Mouse (Mus musculus): Measurements from ENCODE around the gene Cct6b. TPM values are rescaled to one million over a fixed set of nuclear protein-coding genes. Genes with fewer than 3 reads are reported as not detected.
A peak's percentile ranks its signal among the peaks of the same experiment; 100 is the strongest.

The Cct6b gene
- total RNA-seq (2021), result 1 to 10 TPM in 1 of 2 experiments, under 1 TPM in 1; 0.53 to 1.0 TPM
- long read RNA-seq, experiment 1, result 0 reads
- long read RNA-seq, experiment 2, result 0 reads

DNA sequence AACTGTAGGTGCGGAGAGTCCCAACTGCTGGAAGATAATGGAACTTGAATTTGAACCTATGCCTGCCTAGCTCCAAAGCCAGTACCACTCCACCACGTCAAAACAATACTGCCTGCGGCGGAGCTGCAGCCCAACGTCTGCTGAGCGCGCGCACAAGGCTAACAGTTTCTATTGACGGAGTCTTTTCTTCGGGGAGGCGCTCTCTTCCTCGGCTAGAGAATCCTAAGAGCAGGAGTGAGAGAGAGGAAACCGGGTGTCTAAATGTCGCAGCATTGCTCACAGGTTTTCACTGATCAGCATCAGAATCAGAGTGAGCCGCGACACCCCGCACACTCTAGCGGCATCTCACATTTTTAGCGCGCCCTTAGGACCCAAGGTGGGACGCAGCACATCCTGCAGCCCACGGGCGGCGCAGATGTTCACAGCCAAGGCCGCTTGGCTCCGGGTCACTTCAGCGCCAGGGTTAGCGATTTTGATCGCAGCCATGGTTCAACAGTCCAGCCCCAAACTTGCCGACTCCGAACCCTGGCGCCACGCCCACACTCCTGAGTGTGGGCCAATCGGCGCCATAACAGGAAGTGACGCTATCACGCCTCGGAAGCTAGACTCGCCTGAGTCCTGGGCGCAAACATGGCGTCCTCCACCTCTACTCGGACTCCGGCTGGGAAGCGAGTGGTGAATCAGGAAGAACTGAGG is at the start of gene Cct6b, which contains the start of gene Zfp830:
Gene Cct6b (minus strand): TSS at position 580 of the 696 bp plus-strand sequence.
Gene Zfp830 (plus strand): TSS at position 604 of the 696 bp plus-strand sequence.
- DNase-seq (ENCODE audit: low spot score in 2 of 2), result peak; percentile 81 to 88

DNA sequence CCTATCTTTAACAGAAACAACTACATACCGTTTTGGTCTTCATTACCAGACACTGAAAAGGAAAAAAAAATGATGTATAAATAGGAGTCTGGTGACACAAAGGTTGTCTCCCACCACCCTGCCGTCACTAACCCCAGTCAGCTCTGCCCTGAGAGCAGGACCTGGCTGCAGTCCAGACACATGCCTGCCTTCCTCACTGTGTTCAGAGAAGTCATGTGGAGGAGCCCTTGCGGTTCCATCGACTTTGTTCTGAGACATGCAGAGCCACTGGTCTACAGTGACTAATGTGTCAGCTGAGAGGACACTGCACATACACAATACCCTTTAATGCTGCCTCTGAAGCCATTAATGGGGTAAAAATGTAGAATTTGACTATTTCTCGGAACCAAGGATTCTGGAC is 44.4 kb upstream of the Cct6b start:
- DNase-seq (ENCODE audit: low spot score in 2 of 2), result no peak

GRCm38 (mm10) chr11:82807370-82807769 is 43.2 kb upstream of the Cct6b start:
- no peak for DNase-seq (ENCODE audit: low spot score in 2 of 2)

- DNase-seq (ENCODE audit: low spot score in 2 of 2), result no peak
Observed at GRCm38 (mm10) chr11:82806656-82807055, 42.5 kb upstream of the Cct6b start.

DNA sequence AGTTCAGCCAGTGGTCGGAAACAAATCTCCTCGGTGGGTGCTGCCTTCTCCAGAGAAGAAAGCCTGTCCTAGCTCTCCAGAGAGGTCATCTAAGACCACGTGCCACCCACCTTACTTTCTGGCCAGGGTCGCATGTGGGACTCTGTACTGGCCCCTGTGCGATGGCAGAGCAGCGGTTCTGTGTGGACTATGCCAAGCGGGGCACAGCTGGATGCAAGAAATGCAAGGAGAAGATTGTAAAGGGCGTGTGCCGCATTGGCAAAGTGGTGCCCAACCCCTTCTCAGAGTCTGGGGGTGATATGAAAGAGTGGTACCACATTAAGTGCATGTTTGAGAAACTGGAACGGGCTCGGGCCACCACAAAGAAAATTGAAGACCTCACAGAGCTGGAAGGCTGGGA is 19.3 kb upstream of the Cct6b start:
- DNase-seq (ENCODE audit: low spot score in 2 of 2), result no peak

DNA sequence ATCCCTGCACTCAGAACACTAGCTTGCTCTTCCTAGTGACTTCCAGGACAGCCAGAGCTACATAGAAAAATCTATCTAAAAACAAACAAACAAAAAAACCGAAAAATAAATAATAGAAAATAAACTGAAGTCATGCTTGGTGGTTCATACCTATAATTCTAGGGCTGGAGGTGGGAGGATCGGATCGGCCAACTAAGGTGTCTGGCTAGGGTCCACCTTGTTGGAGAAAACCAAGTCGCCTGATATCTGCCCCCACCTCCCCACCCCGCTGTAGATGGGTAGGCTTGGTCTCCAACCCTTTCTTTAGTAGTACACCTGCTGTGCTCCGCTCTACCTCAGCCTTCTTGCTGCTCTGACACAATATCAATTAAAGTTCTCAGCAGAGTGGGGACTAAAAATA is 18.1 kb upstream of the Cct6b start:
- DNase-seq (ENCODE audit: low spot score in 2 of 2), result no peak

- peak; percentile 82 to 85 for DNase-seq (ENCODE audit: low spot score in 2 of 2)
Observed at GRCm38 (mm10) chr11:82780983-82781903, 17.1 kb upstream of the Cct6b start, which contains the start of gene Lig3. Gene Lig3 (plus strand): TSS chr11:82781108.

- no peak for DNase-seq (ENCODE audit: low spot score in 2 of 2)
Observed at GRCm38 (mm10) chr11:82780134-82780533, 16.0 kb upstream of the Cct6b start.

GRCm38 (mm10) chr11:82764438-82764924 is 360 bp upstream of the Cct6b start:
- DNase-seq (ENCODE audit: low spot score in 2 of 2), result no peak

- DNase-seq (ENCODE audit: low spot score in 2 of 2), result no peak
Observed at GRCm38 (mm10) chr11:82763261-82763660, 860 bp downstream of the Cct6b start.

DNA sequence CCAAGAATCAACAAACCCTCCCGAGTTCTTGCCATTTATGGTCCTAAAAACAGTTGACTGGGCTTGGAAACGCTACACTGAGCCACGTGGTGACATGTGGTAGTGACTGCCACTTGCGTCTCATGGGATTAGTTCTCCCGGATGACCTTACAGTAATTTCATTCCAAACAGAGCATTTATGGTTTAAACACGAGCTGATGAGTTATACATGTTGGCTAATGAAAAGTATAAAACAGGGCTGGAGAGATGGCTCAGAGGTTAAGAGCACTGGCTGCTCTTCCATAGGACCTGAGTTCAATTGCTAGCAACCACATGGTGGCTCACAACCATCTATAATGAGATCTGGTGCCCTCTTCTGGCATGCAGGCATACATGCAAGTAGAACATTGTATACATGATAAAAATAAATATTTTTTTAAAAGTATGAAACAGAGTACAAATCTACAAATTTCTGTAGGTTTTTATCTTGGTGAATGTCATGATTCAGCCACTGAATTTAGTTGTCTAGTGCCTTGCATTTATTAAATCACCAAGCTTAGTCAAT is 1.8 kb downstream of the Cct6b start:
- no peak for DNase-seq (ENCODE audit: low spot score in 2 of 2)

GRCm38 (mm10) chr11:82755919-82756318 is 8.2 kb downstream of the Cct6b start:
- no peak for DNase-seq (ENCODE audit: low spot score in 2 of 2)

GRCm38 (mm10) chr11:82752349-82753115 is 11.6 kb downstream of the Cct6b start:
- DNase-seq (ENCODE audit: low spot score in 2 of 2), result no peak

- no peak for DNase-seq (ENCODE audit: low spot score in 2 of 2)
Observed at GRCm38 (mm10) chr11:82746857-82747366, 17.2 kb downstream of the Cct6b start.

- no peak for DNase-seq (ENCODE audit: low spot score in 2 of 2)
Observed at GRCm38 (mm10) chr11:82746138-82746537, 18.0 kb downstream of the Cct6b start.

DNA sequence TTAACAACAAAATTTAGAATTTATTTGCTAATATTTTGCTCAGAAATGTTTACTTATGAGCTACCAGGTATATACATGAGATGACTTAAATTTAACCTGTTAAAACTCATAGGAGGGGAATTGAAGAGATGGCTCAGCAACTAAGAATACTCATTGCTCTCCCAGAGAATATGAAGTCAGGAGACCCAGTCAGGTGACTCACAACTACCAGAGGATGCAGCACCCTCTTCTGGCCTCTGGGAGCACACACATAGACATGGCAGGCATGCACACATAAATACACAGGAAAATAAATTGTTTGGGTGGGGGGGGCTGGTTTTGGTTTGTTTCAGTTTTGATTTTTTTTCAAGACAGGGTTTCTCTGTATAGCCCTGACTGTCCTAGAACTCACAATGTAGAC is 25.1 kb downstream of the Cct6b start:
- DNase-seq (ENCODE audit: low spot score in 2 of 2), result no peak

DNA sequence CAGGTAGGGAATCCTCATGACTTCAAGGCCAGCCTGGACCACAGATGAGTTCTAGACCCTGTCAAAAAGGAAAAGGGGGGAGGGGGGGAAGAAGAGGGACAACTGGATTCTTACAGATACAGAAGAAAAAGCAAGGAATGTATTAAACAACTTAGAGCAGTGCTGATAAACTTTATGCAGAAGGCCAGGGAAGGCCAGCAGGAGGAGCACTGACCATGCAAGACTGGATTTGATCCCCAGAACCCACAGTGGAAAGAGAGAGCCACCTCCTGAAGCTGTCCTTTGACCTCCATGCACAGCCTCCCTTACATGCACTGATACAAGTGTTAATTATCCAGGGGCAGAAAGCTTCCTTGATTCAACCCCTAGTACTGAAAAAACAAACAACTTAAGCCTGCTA is 29.9 kb downstream of the Cct6b start:
- DNase-seq (ENCODE audit: low spot score in 2 of 2), result no peak

- DNase-seq (ENCODE audit: low spot score in 2 of 2), result no peak
Observed at GRCm38 (mm10) chr11:82726862-82727261, 37.3 kb downstream of the Cct6b start.

- DNase-seq (ENCODE audit: low spot score in 2 of 2), result no peak
Observed at GRCm38 (mm10) chr11:82719294-82719693, 44.8 kb downstream of the Cct6b start.

GRCm38 (mm10) chr11:82712681-82713080 is 51.4 kb downstream of the Cct6b start:
- no peak for DNase-seq (ENCODE audit: low spot score in 2 of 2)

DNA sequence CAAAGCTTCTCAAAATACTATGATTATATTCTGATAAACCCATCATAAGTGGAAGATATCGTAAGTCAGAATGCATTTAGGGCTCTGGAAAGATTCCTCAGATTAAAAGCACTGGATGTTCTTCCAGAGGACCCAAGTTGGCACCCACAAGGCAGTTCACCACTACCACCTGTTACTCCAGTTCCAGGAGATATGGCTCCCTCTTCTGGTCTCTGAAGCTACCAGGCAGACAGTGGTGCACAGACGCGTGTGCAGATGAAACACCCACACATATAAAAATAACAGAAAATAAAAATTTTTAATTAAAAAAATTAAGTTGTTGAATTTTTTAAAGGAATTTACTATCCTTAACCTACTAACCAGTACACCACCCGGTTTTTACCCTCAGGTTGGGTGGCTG is 55.2 kb downstream of the Cct6b start:
- DNase-seq (ENCODE audit: low spot score in 2 of 2), result no peak

Measured in adrenal gland, postnatal 4 days (tissue).